Mouse (Mus musculus) ES-E14 (cell line): Measurements from ENCODE around the gene Ccdc153.

Source experiments
- HCFC1 ChIP-seq: IDR thresholded peaks from 2 replicates; pipeline ENCODE4 v1.6.1; 2012; ENCODE audit warnings: low read length, inconsistent platforms, borderline replicate concordance; ENCODE audit not compliant: insufficient read depth
- ZC3H11A ChIP-seq: IDR thresholded peaks from 2 replicates; pipeline ENCODE4 v1.6.1; 2012; ENCODE audit warnings: low read depth, mild to moderate bottlenecking, inconsistent platforms, low read length, borderline replicate concordance

DNA sequence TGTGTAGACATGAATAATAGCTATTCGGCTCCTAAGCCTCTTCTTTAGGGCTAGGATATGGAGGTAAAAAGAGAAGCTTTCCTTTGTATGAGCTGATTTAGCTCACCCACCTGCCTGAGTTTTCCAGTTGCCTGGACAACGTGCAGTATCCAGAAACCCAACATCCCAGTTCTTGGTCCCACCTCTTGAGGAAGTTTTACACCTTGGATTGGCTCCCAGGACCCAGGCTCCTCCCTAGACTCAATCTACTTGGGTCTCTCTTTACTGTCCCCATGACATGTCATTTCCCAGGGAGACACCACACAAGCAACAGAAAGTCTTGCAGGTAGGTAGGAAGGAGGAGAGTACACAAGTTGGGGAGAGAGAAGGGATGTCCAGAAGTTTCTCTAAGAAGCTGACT is at the start of gene Ccdc153:
- no peak for TF ChIP-seq HCFC1
- TF ChIP-seq ZC3H11A, result no peak
